ENCODE assay signal across 13 mouse cellular contexts in the genomic region with DNA sequence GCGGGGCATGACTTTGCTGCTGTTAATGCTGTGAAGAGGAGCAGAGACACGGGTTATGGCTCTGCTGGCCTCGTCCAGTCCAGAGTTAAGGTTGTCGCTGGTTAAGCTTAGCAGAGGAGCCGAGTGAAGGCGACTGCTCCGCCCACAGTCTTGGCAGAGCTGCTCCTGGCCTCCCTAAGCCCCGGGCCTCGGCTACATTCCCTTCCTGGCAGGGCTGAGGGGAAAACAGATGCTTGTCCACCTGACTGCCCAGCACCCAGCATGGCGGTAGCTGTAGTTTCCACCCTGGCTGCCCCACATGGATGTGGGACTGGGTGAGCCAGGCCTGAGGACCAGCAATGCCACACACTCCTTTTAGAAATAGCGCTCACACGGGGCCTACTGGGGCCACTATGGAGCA. TPM values are rescaled to one million over a fixed set of nuclear protein-coding genes. Genes with fewer than 3 reads are reported as not detected.
DNase-seq lines count a peak whose midpoint lies in the region; ATAC-seq and TF ChIP-seq lines count a peak whose summit lies in the region.
"Had no signal": no experiment of that assay in that cellular context is flagged by ENCODE, and none has a peak within 500 bp of the region (broad histone marks: within the 10 kb centered on the region; RNA-seq: fewer than 3 reads in every experiment).

No protein-coding gene starts in this region.

- ATAC-seq in heart, embryonic 13.5 days (ENCODE audit: extremely low read depth, insufficient number of reproducible peaks, low FRiP score, low TSS enrichment): no peak
- no peak for ATAC-seq in midbrain, postnatal 0 days (ENCODE audit: low FRiP score)
- ATAC-seq in midbrain, embryonic 13.5 days: no peak
- no peak for ATAC-seq in embryonic facial prominence, embryonic 12.5 days (ENCODE audit: insufficient number of reproducible peaks, insufficient read depth, low FRiP score, low TSS enrichment)
- ATAC-seq: forebrain, embryonic 16.5 days; liver, embryonic 12.5 days had no signal

- no peaks in the 10 kb centered on the region for H3K9me3 ChIP-seq in heart, embryonic 13.5 days
- no peaks in the 10 kb centered on the region for H3K9me3 ChIP-seq in midbrain, postnatal 0 days (ENCODE audit: low read length)
- H3K9me3 ChIP-seq in midbrain, embryonic 13.5 days: no peaks in the 10 kb centered on the region
- no peaks in the 10 kb centered on the region for H3K9me3 ChIP-seq in embryonic facial prominence, embryonic 12.5 days
- H3K9me3 ChIP-seq: embryonic facial prominence, embryonic 15.5 days; liver, embryonic 12.5 days had no signal

- no peak for TF ChIP-seq CTCF in midbrain, postnatal 0 days (IDR thresholded peaks at IDR 0.05)

- no peak overlapping the region for H3K4me2 ChIP-seq in heart, embryonic 13.5 days
- no peak overlapping the region for H3K4me2 ChIP-seq in midbrain, postnatal 0 days (ENCODE audit: low read depth, low read length, poor library complexity, severe bottlenecking)
- no peak overlapping the region for H3K4me2 ChIP-seq in midbrain, embryonic 13.5 days (replicated peaks)
- no peak overlapping the region for H3K4me2 ChIP-seq in embryonic facial prominence, embryonic 12.5 days (replicated peaks)
- H3K4me2 ChIP-seq: embryonic facial prominence, embryonic 15.5 days; liver, embryonic 12.5 days had no signal

- peaks cover 41% of the 10 kb centered on the region for H3K4me1 ChIP-seq in heart, embryonic 13.5 days
- no peaks in the 10 kb centered on the region for H3K4me1 ChIP-seq in midbrain, postnatal 0 days (ENCODE audit: insufficient read depth, low read length)
- peaks cover 6% of the 10 kb centered on the region; the same call in 1 of the 2 replicates for H3K4me1 ChIP-seq in midbrain, embryonic 13.5 days (replicated peaks)
- H3K4me1 ChIP-seq in embryonic facial prominence, embryonic 12.5 days: peaks cover 17% of the 10 kb centered on the region

- no peak for DNase-seq in heart, adult 18-20 months
- DNase-seq in midbrain, postnatal 0 days (ENCODE audit: low spot score): peak; percentile 44
- DNase-seq in gastrocnemius, postnatal 25 days: peak; percentile 68
- no peak for DNase-seq in layer of hippocampus, postnatal 36 days
- DNase-seq: cerebellum, adult 9-10 months; kidney, postnatal 10 days; right cerebral cortex, postnatal 25 days had no signal

- peaks cover 66% of the 10 kb centered on the region for H3K36me3 ChIP-seq in heart, embryonic 13.5 days
- peaks cover 30% of the 10 kb centered on the region for H3K36me3 ChIP-seq in midbrain, postnatal 0 days (ENCODE audit: insufficient read depth, low read length)
- H3K36me3 ChIP-seq in midbrain, embryonic 13.5 days: peaks cover 38% of the 10 kb centered on the region
- peaks cover 36% of the 10 kb centered on the region for H3K36me3 ChIP-seq in embryonic facial prominence, embryonic 12.5 days

- no peak overlapping the region for H3K27ac ChIP-seq in heart, embryonic 13.5 days (replicated peaks)
- no peak overlapping the region for H3K27ac ChIP-seq in midbrain, postnatal 0 days (ENCODE audit: low read depth, low read length)
- no peak overlapping the region for H3K27ac ChIP-seq in midbrain, embryonic 13.5 days
- H3K27ac ChIP-seq in embryonic facial prominence, embryonic 12.5 days: 0 out of 2 replicates have a peak overlapping the region, but pooled peaks have one; percentile 20
- H3K27ac ChIP-seq: embryonic facial prominence, embryonic 15.5 days had no signal

- H3K4me3 ChIP-seq in heart, embryonic 13.5 days: no peak overlapping the region
- no peak overlapping the region for H3K4me3 ChIP-seq in midbrain, postnatal 0 days (ENCODE audit: low read depth, low read length)
- H3K4me3 ChIP-seq in midbrain, embryonic 13.5 days (replicated peaks): no peak overlapping the region
- H3K4me3 ChIP-seq in embryonic facial prominence, embryonic 12.5 days: no peak overlapping the region
- H3K4me3 ChIP-seq: embryonic facial prominence, embryonic 15.5 days; liver, embryonic 12.5 days had no signal

- H3K27me3 ChIP-seq in heart, embryonic 13.5 days (replicated peaks): no peaks in the 10 kb centered on the region
- no peaks in the 10 kb centered on the region for H3K27me3 ChIP-seq in midbrain, postnatal 0 days (ENCODE audit: insufficient read depth, low read length)
- H3K27me3 ChIP-seq in midbrain, embryonic 13.5 days: no peaks in the 10 kb centered on the region
- no peaks in the 10 kb centered on the region for H3K27me3 ChIP-seq in embryonic facial prominence, embryonic 12.5 days
- H3K27me3 ChIP-seq: embryonic facial prominence, embryonic 15.5 days; liver, embryonic 12.5 days had no signal

- H3K9ac ChIP-seq in heart, embryonic 13.5 days: 0 out of 2 replicates have a peak overlapping the region, but pooled peaks have one; percentile 44
- H3K9ac ChIP-seq in midbrain, postnatal 0 days (replicated peaks; ENCODE audit: low read length, poor library complexity, severe bottlenecking): no peak overlapping the region
- no peak overlapping the region for H3K9ac ChIP-seq in midbrain, embryonic 13.5 days (replicated peaks)
- H3K9ac ChIP-seq in embryonic facial prominence, embryonic 12.5 days: no peak overlapping the region; the same call in 1 of the 2 replicates
- H3K9ac ChIP-seq: embryonic facial prominence, embryonic 15.5 days; liver, embryonic 12.5 days had no signal

- WGBS in heart, embryonic 13.5 days: 56% methylated on average over 12 of the region's 12 CpGs
- WGBS in midbrain, postnatal 0 days: 57% methylated on average over 12 of the region's 12 CpGs
- 48% methylated on average over 12 of the region's 12 CpGs for WGBS in midbrain, embryonic 13.5 days
- WGBS in embryonic facial prominence, embryonic 12.5 days: 57% methylated on average over 12 of the region's 12 CpGs

RNA-seq across cellular contexts. Expression of gene Lgals9, which starts 31.5 kb away (rescaled TPM):
- polyA plus RNA-seq in heart, embryonic 13.5 days (2015; fragmentation: Nextera tagmentation; extraction: Ambion mirVana): 60.2 and 67.9 TPM in 2 replicates
- total RNA-seq in heart, adult 18-20 months (2021): 10 to 100 TPM; 19.5 to 22.5 TPM
- total RNA-seq in midbrain, postnatal 0 days (2014; rRNA removed): 15.7 and 16.0 TPM in 2 replicates
- 16.5 and 19.9 TPM in 2 replicates for polyA plus RNA-seq in midbrain, postnatal 0 days (2015; fragmentation: Nextera tagmentation; extraction: Ambion mirVana)
- polyA plus RNA-seq in midbrain, embryonic 13.5 days (2015; fragmentation: Nextera tagmentation; extraction: Ambion mirVana): 4.2 and 4.7 TPM in 2 replicates
- polyA plus RNA-seq in embryonic facial prominence, embryonic 12.5 days (2016; fragmentation: Nextera tagmentation; extraction: Ambion mirVana): 7.9 and 9.0 TPM in 2 replicates
- 1 to 10 TPM; 9.7 to 9.8 TPM for total RNA-seq in gastrocnemius, postnatal 25 days (2021)
- 1 to 10 TPM; 4.9 to 5.0 TPM for total RNA-seq in layer of hippocampus, postnatal 36 days (2021)

Comparison
In these comparisons a context has a peak if more than half of its experiments do, and no peak if none do; other contexts are left out.
1. DNase-seq: peak in midbrain, postnatal 0 days (single experiment) and gastrocnemius, postnatal 25 days (single experiment); none in heart, adult 18-20 months (0 of 2) and layer of hippocampus, postnatal 36 days (0 of 2).